Mouse (Mus musculus): ENCODE data around the gene Ikbip. TPM values are rescaled to one million over a fixed set of nuclear protein-coding genes. Genes with fewer than 3 reads are reported as not detected.

The Ikbip gene
- total RNA-seq, 2 experiments from 2014 or later: 16.2 to 18.2 TPM

GRCm38 (mm10) chr10:91116958-91117357 is 34.2 kb downstream of the Ikbip start:
- DNase-seq (ENCODE audit: low spot score in 2 of 2): no peak

- no peak for DNase-seq (ENCODE audit: low spot score in 2 of 2)
These were observed 39.9 kb downstream of the Ikbip start for GRCm38 (mm10) chr10:91122646-91123045.

DNA sequence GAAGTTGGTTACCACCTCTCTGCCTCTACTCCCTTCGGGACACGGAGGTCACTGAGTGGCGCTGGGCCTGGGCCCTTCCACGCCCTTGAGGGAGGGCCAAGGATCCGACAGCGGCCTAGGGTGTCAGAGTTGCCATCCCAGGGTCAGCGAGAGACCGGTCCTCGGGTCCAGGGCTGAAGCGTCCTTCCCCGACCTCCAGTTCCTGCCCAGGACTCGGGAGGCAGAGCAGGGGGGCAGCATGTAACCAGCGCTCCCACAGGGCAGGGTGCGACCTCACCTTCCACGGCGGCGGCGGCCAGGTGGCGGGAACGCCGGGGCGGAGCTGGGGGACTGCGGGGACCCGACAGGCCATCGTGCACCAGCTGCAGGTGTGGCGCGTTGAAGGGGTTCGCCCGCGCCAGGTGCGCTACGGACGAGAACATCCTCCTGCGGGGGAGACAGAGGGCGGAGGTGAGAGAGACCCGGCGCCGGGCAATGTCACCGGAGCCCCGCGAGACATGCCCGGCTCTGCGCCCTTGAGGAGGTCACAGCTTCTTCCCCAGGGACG is 40.6 kb downstream of the Ikbip start:
- DNase-seq (ENCODE audit: low spot score in 2 of 2): no peak

DNA sequence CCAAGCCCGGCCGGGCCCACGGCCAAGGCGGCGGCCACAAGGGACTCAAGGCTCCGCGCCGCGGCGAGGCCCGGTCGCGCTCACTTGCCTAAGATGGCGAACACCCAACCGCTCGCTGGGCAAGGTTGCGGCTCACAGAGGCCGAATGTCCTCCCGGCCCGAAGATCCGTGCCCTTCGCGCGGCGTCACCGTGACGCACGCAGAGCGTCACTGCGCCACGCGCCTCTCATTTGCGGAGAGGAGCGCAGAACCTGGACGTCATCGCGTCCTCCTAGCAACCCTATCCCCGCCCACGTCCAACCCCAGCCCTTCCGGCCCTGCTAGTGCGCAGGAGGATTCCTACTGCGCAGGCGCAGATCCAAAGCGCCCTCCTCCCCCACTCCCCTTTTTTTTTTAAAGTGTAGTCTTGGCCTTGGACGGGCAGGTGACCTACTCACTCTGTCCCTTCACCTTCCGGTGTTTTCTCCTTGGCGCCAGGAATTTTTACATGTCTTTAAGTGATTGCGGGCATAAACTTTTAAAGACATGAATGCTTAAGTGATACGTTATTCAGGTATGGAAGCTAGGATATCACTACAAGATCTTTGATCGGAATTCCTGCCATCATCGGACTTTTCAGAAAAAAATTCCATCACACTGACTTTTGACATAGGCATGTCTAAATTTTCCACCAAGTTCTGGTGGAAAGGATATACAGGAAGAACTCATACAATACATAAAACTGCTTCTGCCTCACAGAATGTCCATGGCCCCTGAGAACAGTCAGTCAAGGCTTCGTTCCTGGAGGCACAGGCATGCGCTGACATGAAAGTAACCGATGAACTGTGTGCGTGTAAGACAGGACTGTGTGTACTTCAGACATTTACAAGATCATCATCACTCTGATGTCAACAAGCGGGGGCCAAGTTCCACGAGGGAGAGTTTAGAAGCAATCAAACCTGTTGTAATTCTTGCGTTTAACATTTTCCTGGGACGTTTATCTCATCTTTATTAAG is 41.4 kb downstream of the Ikbip start, which contains the start of gene Slc25a3:
Gene Slc25a3, minus strand, starts transcription at position 232 of the 995 bp plus-strand sequence.
- DNase-seq (ENCODE audit: low spot score in 2 of 2): peak; percentile 97 to 98

DNA sequence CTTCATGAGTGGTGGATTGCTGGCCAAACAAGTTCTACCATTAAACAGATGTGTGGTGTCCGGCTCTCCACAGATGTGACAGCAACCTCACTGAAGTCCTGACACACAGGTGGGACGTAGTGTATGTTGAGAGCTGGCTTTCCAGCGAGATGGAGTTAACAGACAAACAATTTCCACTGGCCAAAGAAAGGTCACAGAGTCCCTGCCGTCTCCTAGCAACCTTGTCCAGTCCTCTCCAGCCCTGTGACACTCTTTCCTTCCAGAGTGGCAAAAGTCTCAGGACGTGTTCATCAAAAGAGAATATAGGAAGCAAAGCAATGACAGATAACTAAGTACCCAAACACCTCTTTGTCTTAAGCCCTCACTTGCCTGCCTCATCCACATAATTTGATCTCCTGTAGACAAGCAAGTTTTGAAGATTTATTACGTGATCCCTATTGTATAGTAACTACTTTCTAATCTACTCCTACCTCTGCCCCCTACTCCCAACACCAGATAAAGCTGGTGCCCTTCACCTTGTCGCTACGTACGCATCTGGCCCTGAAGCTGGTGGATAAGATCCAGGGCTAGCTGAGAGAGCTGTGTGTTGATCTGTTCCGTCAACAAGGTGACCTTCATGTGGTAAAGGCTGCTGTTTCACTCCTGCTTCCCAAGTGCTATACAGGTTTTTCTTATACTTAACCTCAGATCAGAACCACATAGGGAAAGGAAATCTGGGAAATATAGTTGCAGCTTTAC is 44.0 kb downstream of the Ikbip start:
- no peak for DNase-seq (ENCODE audit: low spot score in 2 of 2)

GRCm38 (mm10) chr10:91127395-91127794 is 44.7 kb downstream of the Ikbip start:
- DNase-seq (ENCODE audit: low spot score in 2 of 2): no peak

DNA sequence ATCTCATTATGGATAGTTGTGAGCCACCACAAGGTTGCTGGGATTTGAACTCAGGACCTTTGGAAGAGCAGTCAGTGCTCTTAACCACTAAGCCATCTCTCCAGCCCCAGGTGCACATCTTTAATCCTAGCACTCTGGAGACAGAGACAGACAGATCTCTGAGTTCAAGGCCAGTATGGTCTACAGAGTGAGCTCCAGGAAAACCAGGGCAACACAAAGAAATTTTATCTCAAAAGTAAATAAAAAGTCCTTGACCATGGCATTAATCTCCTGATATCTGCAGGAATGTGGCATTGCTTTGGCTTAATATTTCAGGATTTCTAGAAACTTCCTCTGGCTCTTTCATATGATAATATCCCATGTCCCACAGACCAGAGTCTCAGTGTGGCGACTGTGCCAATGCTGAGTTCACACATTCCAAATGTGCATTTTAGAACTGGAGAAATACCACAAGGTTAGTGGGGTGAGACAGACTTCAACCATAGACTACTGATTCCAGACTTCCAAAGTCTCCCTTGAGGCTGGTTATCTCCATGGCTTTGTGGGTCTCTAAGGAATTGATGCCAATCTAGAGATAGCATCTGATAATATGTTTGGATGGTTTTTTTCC is 45.9 kb downstream of the Ikbip start:
- no peak for DNase-seq (ENCODE audit: low spot score in 2 of 2)

GRCm38 (mm10) chr10:91130792-91131191 is 48.1 kb downstream of the Ikbip start:
- no peak for DNase-seq (ENCODE audit: low spot score in 2 of 2)

GRCm38 (mm10) chr10:91131565-91131964 is 48.8 kb downstream of the Ikbip start:
- no peak for DNase-seq (ENCODE audit: low spot score in 2 of 2)

DNA sequence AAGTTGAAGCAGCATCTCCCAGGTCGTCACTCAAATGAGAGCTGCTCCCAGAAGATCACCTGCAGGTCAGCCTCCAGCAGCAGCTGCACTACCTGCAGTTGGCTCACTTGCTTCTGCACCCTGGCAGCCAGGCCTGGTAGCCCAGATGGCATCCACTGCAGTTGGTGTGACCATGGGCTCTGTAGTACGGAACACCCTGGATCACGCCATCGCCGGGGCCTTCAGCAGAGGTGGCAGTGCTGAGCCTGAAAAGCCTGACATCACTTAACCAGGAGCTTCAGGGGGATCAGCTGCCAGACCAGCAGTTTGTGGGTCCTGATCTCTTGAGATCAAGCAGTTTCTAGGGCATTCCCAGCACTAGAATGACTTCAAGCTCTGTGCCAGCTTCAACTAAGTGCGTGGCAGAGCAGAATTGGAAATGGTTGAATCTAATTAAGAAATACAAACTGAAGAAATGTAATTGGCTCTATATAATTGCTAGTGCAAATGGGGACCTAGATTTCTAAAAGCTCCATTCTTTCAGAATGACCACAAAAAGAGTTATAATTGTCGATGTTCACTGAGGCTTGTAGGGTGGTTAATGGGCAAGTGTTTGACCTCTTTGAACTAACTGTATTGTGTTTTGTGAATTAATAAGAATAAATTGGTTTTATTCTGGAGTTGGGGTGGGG is 52.7 kb downstream of the Ikbip start:
- no peak for DNase-seq (ENCODE audit: low spot score in 2 of 2)

- DNase-seq (ENCODE audit: low spot score in 2 of 2): no peak
These were observed 54.7 kb downstream of the Ikbip start for GRCm38 (mm10) chr10:91137400-91137799.

- DNase-seq (ENCODE audit: low spot score in 2 of 2): no peak
These were observed 55.6 kb downstream of the Ikbip start for GRCm38 (mm10) chr10:91138317-91138716.

DNA sequence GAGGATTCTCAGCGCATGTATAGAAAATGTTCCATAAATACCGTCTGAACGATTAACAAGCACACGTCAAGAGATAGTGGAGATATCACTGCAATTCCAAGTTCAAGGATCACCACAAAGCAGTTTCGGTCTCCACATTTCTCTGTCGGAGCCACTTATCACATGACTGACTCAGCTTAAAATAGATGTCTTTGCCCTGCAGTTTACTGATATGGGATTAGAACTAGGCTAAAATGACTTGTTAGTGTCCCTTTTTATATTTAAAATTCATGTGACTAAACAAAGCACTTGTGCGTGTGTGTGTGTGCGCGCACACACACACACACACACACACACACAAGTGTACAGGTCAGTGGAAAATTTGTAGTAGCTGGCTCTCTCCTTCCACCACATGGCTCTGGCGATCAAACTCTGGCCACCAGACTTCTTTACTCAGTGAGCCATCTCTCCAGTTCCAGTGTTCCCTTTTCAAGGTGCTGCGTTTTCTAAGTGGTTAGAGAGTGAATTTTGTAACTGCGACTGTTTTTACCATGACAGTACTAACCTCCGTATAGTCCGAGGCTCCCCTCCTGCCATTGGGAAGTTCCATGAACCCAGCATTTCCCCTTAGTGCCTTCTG is 56.5 kb downstream of the Ikbip start:
- no peak for DNase-seq (ENCODE audit: low spot score in 2 of 2)

DNA sequence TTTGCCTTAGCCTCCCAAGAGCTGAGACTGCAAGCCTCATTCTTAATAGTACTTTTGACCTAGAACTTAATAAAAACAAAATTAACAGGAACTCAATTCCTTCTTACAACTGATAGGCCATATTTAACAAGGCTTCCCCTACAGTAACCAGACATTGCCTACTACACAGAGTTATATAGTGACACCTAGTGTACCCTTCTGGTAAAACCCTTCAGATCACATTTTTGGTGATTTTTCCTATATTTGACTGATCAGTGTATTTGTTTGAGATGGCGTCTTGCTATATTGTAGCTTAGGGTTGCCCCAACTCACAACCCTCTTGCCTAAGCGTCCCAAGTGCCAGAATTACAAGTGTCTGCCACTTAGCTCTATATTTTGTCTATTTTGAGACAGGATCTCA is 58.8 kb downstream of the Ikbip start:
- peak in 1 of 2 experiments; percentile 55 for DNase-seq (ENCODE audit: low spot score in 2 of 2)

DNA sequence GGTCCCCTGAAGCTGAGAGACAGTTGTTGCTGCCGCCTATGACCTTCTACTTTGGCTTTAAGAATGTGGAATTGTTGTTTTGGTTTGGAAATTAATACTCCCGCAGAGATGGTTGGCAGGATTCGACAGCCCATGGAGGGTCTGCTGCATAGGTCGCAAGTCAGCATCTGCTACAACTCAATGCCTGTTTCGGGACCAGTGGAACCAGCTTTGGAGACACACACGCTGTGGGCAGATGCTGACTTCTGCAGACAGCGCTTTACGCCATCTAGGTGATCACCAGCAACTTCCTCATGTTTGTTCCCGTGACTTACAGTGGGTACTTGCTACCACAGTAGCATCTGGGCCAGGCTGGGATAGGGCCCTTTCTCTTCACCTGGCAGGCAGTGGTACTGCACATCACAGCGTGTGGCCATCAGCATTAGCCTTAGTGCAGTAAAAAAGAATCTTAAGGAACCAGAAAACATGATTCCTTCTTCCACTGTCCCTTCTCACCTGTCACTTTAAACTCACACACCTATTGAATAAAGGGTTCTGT is 60.0 kb downstream of the Ikbip start:
- DNase-seq (ENCODE audit: low spot score in 2 of 2): no peak

DNA sequence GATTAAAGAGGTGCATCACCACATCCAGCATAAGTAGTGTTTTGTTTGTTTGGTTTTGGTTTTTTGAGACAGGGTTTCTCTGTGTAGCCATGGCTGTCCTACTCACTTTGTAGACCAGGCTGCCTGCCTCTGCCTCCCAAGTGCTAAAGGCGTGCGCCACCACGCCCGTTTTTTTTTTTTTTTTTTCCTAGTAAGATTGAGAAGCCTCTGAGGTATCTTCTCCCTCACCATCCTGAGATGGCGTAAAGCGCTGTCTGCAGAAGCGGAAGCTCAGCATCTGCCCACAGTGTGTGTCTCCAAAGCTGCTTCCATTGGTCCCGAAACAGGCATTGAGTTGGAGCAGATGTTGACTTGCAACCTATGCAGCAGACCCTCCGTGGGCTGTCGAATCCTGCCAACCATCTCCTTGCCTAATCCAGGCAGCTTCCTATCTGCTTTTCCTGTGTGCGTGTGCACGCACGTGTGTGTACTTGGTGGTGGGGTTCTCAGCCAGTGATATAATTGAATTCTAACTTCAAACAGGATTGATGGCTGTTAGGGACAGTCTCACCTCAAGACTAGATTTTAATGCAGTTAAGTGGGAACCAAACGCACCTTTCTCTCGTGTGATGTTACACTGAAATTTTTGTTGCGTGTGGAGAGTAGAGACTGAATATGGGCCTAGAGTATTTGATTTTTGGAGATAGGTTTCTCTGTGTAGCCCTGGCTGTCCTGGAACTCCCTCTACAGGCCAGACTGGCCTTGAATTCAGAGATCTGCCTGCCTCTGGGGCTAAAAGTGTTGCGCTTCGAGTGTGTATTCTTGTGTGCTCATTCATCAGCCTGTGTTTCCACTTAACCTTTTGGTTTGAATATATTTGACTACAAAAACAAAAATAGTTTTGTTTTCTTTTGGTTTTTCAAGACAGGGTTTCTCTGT is 60.8 kb downstream of the Ikbip start:
- DNase-seq (ENCODE audit: low spot score in 2 of 2): no peak

- no peak for DNase-seq (ENCODE audit: low spot score in 2 of 2)
These were observed 62.7 kb downstream of the Ikbip start for GRCm38 (mm10) chr10:91145413-91145812.

Data from layer of hippocampus, adult 18-20 months (tissue).